Mouse (Mus musculus) gastrocnemius, postnatal 10 days (tissue): ENCODE data around the gene Myo1b. TPM values are rescaled to one million over a fixed set of nuclear protein-coding genes. Genes with fewer than 3 reads are reported as not detected.

Source experiments
- DNase-seq: peaks from one replicate; pipeline ENCODE4 v3.0.0; 2021; ENCODE audit warnings: mixed read lengths
- total RNA-seq, 2 experiments: library from RNA; stranded (reverse); gene quantifications; 2 replicates each; pipeline ENCODE4 v1.2.3; 2021

Gene Myo1b
- total RNA-seq, 2 experiments from 2014 or later, result 32.1 to 50.0 TPM

- DNase-seq, result no peak
These were observed 126.6 kb downstream of the Myo1b start for GRCm38 (mm10) chr1:51789269-51789668.

- DNase-seq, result no peak
These were observed 133.8 kb downstream of the Myo1b start for GRCm38 (mm10) chr1:51782091-51782490.

- DNase-seq, result no peak
These were observed 135.5 kb downstream of the Myo1b start for GRCm38 (mm10) chr1:51780357-51780756.

- DNase-seq, result no peak
These were observed 137.6 kb downstream of the Myo1b start for GRCm38 (mm10) chr1:51778241-51778640.

- DNase-seq, result no peak
These were observed 145.4 kb downstream of the Myo1b start for GRCm38 (mm10) chr1:51770504-51770871.

GRCm38 (mm10) chr1:51769815-51770503, 145.9 kb downstream of the Myo1b start:
- no peak for DNase-seq

GRCm38 (mm10) chr1:51766271-51766670, 149.6 kb downstream of the Myo1b start:
- DNase-seq, result no peak

GRCm38 (mm10) chr1:51765156-51765555, 150.7 kb downstream of the Myo1b start:
- DNase-seq, result no peak

- DNase-seq, result no peak
These were observed 156.2 kb downstream of the Myo1b start for GRCm38 (mm10) chr1:51759657-51760056.

GRCm38 (mm10) chr1:51758326-51759109, 157.4 kb downstream of the Myo1b start:
- DNase-seq, result no peak

GRCm38 (mm10) chr1:51753621-51754020, 162.2 kb downstream of the Myo1b start:
- no peak for DNase-seq

GRCm38 (mm10) chr1:51751006-51751405, 164.9 kb downstream of the Myo1b start:
- DNase-seq, result no peak

GRCm38 (mm10) chr1:51748306-51748705, 167.6 kb downstream of the Myo1b start:
- DNase-seq, result no peak

- DNase-seq, result peak; percentile 22
These were observed 168.4 kb downstream of the Myo1b start for GRCm38 (mm10) chr1:51747494-51747893.

GRCm38 (mm10) chr1:51746711-51747240, 169.1 kb downstream of the Myo1b start:
- no peak for DNase-seq

GRCm38 (mm10) chr1:51743756-51744425, 172.0 kb downstream of the Myo1b start:
- DNase-seq, result no peak

- no peak for DNase-seq
These were observed 173.3 kb downstream of the Myo1b start for GRCm38 (mm10) chr1:51742586-51742985.

GRCm38 (mm10) chr1:51740626-51741231, 175.1 kb downstream of the Myo1b start:
- no peak for DNase-seq

GRCm38 (mm10) chr1:51739252-51739852, 176.5 kb downstream of the Myo1b start:
- DNase-seq, result no peak

GRCm38 (mm10) chr1:51736822-51737221, 179.0 kb downstream of the Myo1b start:
- no peak for DNase-seq

- DNase-seq, result no peak
These were observed 181.2 kb downstream of the Myo1b start for GRCm38 (mm10) chr1:51734721-51735120.

- no peak for DNase-seq
These were observed 186.5 kb downstream of the Myo1b start for GRCm38 (mm10) chr1:51729407-51729806.
